Mouse (Mus musculus) heart, adult 11 months (tissue): ENCODE results near the gene P2rx2.
A peak's percentile ranks its signal among the peaks of the same experiment; 100 is the strongest.

Experiments used
- DNase-seq: peaks from one replicate; pipeline ENCODE4 v3.0.0; 2022

P2rx2 gene

DNA sequence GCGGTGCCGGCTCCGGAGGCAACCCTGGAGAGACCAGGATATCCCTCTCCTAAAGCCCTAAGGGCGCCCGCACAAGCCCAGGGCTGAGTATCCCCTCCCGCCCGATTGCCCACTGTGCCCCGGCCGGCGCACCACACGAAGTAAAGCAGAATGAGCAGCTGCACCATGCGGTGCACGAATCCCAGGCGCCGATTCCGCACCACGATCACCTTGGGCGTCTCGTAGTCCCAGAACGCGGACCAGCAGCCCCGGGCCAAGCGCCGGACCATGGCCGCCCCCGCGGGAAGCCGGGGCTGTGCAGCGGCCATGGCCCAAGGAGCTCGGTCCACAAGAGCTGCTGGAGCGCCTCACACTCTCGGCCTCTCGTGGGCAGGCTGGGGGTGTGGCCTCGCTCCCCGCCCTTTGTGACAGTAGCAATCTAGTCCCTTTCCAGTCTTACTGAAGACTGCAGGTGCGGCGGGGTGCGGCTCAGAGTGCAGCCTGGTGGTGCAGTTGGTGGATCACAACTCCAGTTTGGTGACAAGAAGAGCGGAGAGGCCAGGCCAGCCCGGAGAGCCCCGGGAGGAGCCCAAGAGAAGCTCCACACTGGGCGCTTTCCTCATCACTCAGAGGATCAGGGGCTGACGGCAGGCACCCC lies at the start of gene P2rx2:
TSS of gene P2rx2 (minus strand) at position 565 of the 637 bp plus-strand sequence.
- DNase-seq = no peak

DNA sequence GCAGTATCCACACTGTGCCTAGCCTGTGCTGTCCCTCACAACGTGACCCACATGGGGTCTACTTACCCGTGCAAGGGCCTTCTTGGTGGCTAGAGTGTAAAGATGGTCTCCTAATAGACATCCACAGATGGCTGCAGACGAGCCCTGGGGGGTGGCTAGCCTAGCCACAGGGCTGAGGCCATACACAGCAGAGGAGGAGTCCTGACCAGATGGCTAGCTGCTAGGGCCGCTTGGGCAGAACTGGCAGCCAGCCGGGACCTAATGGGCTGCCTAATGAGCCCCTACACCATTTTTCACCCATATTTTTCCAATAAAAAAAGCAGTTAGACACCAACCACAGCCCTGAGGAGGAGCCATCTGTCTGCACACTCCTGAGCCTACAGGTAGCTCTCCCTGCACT lies 49.7 kb upstream of the P2rx2 start:
- no peak for DNase-seq

DNA sequence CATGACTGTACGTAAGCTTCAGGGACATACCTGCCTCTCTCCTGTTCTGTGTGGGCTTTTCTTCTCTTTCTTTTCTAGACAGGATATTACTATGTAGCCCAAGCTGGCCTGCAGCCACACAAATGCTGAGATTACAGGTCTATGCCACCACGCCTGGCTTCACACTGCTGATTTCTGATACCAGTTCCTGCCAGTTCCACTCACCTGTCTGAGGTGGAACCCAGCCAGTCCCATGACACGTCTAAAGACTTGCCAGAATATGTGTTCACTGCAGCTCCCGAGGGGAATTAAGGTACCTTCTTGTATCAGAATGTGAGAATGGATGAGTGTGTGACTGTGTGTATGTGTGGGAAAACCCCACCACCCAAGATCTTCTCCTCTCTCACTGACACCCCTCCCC lies 47.6 kb upstream of the P2rx2 start:
- DNase-seq = no peak

DNA sequence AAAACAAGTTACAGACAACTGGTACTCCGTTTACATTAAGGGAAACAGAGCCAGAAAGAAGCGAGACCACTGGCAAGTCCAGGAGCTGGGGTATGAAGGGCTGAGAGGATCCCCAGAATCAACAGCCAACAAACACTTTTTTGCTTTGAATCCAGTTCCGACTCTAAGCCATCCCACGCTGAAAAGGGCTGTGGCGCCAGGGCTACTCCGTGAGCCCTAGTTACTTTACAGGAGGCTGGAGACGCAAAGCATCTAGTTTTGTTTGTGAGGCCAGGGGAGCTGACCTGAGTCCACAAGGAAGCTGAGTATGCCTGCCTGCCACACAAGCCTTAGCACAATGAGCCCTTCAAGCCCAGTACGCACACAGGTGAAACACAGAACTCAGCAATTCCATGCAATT lies 44.3 kb upstream of the P2rx2 start:
- DNase-seq = no peak

DNA sequence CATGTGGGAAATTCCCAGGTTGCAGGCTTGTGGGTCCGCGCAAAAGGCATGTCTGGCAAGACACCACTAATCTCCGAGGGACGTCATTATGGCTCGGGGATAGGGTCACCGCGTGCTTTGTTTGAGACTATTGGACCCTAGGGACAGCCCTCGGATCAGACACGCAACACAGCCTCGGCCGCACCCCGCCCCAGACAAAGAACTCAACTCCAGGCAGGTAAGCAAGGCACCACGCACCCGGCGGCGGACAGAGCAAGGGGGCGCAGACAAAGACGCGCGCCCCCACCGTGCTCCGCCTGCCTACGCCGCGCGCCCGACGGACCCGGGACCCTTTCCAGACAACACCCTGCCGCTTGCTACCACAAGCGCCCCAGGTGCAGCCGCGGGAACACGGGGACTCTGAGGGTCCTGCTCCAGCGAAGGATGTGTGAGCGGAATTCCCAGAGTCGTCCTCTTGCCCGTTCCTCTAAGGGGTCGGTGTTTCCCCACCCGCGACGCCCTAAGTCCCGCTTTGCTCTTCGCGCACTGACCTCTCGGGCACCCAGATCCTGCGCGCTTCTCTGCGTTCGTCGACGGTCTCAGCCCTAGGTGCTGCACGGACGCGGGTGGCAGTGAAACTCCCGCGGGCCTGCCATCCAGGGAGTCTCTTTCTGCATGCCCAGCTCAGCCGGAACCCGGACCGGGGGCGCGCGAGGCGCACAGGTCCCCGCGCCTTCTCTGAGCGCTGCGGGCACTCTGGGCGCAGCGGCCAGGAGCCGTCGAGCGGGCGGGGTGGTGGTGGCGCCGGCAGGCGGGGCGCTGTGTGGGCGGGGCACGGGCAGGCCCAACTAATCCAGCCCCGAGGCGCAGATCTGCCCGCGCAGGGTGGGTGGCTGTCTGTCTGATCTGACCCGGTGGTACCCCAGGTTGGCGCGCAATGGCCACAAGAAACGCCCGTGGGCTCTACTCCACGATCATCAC lies 43.6 kb upstream of the P2rx2 start:
- DNase-seq = peak; percentile 97

DNA sequence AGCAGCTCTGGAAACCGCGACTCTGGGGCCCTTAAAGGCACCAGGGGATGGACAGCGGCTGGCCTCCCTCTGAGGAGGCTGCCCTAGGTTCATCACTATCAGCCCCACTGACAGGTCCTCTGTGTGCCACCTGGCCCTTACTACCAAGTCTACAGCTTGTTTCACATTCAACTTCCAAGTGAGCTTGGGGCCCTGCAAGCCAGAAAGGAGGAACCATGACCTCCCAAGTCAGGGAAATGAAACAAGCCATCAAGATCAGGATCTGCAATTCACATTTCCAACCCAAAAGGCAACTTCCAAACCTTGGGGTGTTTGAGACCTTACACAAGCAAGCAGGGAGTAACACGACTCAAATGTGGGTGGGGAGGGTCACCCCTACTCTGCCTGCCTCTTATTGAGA lies 42.3 kb upstream of the P2rx2 start:
- DNase-seq = no peak

DNA sequence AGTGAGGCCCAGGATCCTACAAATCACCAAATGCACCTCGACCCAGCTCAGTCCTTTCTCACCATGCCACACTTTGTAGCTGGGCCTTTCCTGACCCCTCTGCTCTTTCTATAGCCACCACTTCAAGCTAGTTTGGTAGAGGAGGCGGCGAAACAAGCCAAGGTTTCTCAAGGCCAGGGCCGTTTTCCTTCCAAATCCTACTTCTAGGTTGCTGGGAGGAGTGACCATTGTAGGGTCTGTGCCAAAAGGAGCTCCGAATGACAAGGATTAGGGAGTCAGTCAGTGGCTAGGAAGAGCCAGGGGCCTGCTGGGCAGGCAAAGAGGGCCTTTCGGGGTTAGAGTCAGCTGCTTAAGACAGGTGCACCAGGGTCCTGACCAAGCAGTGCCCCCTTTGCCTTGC lies 41.5 kb upstream of the P2rx2 start:
- no peak for DNase-seq

DNA sequence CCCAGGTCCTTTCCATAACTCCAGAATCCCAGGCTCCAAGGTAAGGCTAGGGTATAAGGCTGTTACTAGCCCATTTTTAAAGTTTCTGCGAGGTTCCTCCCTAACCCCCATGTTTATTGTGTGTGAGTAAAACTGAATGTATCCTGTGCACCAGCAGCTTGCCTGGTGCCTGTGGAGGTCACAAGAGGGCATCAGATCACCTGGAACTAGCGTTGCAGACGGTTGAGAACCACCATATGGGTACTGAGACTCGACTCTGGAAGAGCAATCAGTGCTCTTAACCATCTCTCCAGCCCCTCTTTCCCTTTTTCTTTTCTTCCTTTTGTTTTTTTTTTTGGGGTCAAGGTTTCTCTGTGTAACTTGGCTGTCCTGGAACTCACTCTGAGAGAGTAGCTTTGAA lies 36.8 kb upstream of the P2rx2 start:
- no peak for DNase-seq

DNA sequence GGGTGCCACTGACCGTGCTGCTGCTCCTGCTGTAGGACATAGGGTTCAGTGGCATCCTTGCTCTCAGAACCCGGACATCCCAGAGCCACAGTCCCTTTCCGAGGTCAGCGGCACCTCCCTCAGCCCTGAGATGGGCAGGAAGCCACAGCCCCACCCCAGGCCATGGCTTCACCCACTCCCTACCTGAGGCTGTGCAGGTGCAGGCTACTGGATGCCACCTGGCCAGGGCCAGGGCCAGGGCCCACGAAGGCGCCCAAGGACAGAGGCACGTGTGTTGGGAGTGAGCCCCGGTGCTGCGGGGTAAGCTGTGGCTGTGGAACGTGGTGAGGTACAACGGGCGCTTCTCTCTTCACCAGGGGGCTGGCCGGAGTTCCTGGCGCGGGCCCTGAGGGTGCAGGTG lies 36.1 kb upstream of the P2rx2 start:
- DNase-seq = peak; percentile 90

DNA sequence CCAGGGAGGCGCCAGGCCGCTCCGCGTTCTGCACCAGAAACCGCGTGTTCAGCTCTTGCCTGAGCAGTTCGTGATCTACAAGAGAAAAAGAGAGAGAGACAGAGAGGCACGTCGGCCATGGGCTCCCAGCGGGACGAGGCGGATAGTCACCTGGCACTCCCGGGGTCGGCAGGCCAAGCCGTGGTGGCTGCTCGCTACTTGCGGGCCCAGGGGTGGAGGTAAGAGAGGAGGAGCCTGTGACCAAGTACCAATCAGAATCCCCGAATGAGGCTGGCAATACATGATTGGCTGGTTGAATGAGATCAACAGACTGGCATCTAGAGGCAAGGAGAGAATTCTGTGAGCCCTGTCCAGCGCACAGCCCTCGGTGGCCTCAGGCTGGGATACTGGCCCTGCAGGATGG lies 35.2 kb upstream of the P2rx2 start:
- peak; percentile 90 for DNase-seq

DNA sequence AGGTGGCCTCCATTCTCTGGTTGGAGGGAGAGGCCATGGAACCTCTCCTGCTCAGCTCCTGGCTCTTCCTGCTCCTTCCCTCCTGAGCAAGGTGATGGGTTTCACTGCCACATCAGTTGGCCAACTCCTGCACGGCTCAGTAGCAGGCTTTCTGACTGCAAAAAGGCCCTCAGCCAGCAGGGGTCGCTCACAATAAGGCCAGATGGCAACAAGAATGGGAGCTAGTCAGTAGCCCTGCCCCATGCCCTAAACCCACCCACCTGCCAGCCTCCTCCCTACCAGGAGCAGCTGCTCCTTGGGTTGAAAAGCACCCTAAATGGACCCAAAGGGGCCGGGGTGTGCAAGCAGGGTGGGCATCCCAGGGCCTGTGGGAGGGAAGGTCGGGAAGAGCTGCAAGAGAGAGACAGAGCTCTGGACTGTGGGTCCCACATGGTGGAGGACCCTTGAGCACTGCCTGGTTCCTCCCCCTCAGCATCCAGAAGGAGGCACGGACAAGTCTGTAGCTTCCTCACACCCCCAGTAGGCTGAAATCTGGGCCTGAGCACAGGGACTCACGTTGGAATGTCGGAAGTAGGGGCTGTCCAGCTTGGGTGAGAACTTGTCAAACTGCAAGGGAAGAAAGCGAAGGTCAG lies 33.9 kb upstream of the P2rx2 start:
- peak; percentile 94 for DNase-seq

DNA sequence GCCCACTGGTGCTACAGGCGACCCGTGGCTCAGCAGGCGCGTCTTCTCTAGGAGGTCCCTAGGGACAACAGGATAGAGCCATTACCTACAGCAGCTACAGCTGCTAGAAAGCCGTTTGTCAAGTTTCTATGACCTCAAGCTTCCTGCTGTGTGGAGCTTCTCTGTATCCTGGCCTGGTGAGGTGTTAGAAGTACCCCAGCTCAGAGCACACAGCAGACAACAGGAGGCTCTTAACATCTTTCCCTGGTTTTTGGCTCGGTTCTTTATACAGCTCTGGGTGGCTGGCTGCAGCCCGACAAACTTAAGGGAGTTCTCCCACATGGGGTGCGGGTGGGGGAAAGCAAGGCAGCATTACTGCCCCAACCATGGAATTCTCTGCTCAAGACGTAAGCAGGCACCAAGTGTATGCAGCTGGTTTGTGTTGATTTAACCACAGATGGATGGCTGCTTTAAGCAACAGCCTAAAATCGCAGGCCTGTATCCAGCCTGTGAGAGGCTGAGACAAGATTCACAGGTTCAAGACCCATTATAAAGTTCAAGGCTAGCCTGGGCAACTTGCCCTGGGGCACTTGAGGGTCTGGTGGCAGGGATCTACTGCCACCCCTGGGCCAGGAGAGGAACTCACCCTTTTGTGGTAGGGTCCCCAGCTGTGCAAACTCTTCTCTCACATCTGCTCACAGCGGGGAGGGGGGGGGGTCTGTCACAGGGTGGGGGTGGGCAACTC lies 21.0 kb upstream of the P2rx2 start:
- no peak for DNase-seq

DNA sequence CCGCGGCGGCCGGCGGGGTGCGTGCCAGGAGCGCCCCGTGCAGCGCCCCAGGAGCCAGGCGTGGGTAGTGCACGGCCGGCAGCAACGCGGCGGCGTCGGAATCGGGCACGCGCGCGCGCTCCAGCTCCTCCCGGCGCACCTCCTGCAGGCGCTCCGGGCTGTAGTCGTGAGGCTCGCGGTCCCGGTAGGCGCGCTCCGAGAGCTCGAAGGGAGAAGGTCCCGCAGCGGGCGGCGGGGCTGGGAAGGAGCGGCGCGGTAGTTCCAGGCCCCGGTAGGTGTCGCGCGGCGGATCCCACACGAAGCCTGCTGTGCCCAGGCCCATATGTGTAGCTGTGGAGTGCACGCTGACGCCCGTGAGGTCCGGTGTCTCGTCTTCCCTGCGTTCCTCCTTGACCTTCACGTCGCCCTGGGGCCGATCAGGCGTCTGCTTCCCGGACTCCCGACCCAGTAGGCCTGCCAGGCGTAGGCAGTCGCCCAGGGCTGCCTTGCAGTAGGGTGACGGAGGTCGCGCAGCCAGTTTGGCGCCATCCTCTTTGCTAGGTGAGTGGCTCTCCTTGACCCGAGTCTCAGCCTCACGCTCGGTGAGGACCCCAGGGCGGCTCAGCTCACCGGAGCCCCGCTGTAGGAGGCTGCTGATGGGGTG lies 20.3 kb upstream of the P2rx2 start:
- DNase-seq = peak; percentile 96

DNA sequence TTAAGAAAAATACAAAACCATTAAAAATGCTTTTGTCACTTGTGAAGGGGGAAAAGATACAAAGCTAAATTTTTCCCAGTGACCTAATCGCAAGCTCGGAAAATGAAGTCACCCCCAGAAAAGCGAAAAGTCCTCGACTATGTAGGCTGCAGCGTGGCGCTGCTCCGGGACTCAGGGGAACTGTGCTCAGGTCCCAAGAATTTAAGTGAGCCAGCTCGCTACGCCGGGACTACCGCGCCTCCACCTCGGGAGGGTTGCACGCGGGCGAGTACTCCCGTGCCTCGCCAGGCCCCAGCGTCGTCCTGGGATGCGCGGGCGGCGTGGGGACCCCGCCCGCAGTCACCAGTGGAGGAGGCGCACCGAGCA lies 19.8 kb upstream of the P2rx2 start:
- DNase-seq = no peak

DNA sequence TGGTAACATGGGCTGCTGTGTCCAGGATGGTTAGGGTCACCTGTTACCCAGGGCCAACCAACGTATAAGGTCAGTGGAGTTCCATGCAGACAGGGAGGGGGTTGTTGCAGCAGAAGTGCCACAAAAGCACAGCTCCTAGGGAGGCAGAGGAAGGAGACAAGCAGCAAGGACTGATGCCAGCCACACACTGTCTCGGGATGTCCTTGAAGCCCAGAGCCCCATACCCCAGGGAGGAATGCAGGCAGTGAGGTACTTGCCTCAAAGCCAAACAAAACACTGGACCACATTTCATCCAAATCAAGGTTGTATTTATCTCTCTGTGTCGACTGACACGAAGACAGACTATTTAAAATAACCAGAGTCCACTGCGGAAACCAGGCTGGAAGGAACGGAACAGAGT lies 18.5 kb upstream of the P2rx2 start:
- peak; percentile 87 for DNase-seq

DNA sequence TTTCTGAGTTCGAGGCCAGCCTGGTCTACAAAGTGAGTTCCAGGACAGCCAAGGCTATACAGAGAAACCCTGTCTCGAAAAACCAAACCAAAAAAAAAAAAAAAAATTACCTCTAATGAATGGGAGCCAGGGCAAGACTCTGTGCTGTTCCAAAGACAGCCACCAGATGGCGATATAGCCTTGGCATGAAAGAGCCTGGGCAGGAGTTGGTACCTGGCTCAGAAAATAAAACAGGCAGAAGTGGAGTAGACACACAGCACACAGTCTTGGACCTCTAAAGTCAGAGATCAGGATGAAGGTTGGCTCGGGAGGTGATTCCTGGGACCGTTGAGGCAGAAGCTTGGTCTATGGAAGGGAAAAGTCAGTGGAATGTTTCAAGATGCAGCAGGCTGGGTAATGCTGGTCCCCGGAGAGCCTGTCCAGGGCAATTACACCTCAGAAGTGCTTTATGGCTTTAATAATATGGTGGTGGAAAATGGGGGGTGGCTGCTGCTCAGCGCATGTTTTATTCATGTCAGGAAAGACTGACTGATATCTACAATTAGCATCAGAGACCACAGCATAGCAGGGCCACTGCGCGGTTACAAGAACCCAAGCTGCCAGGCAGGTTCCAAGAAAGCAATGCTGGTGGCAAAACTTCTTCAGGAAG lies 14.6 kb upstream of the P2rx2 start:
- peak; percentile 93 for DNase-seq

DNA sequence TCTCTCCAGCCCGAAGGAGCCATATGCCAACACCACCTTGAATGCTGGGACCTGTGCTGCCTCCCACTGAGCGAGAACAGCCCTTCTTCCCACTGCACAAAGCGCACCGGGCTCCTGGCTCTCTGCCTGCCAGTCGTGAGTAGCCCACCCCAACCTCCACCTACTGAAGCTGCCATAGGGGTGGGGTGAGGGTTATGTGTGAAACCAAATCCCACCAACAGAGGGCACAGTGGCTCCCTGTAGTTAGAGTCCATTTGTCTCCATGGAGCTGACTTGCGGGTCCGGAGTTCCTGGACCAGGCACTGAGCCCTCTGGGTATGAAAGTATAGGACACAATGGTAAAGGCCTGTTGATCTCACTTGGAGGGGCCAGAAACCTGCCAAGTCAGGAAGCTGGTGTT lies 11.7 kb upstream of the P2rx2 start:
- no peak for DNase-seq

DNA sequence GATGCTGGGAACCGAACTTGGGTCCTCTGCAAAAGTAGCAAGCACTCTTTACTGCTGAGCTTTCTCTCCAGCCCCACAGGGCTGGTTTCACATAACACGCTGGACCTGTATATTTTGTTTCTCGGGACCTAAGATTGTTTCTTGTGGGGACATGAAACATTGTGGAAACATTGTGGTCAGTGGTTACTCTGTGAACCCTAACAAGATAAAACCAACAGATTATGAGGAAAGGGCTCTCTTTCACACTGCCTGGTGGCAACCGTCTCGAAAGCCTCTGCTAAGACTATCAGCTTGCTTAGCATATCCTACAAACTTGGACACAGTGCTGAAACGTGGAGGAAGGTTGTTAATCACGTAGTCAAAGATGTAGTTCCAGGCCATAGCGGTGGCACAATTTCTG lies 4.0 kb upstream of the P2rx2 start:
- DNase-seq = no peak

DNA sequence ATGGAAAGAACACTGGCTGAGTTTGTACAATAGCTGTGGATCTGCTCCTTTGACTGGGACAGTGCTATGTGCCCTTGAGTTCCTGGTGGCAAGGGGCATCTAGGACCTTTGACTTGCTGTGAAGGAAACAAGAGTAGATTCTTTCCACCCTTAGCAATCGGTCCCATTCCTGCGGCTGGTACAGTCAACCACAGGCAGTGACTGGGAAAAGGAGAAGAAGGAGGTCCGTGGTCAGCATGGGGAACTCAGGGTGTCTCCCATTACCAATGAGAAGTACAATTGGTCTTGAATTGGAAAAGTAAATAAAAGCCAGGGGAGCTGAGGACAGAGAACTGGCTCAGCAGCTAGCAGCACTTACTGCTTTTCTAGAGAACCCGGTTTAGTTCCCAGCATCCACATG lies 2.5 kb upstream of the P2rx2 start:
- DNase-seq = no peak

DNA sequence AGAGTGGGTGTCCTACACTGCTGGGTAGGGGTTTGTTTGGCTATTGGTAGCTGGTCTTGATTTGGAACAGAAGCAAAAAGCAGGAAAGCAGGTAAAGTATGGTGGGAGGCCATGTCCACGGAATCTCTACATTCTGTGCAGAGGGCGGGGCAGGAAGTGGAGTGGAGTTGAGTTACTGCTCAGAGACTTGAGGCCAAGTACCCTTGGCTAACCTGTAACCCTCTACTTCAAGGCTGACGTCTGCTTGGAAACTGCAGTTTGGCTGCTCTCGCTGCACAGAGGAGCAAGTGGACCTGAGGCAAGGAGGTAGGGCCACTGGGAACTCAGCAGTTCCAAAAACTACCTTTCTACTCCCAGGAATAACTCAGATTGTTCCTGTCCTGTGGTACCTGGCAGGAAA lies 1.5 kb upstream of the P2rx2 start, which contains the start of gene Lrcol1:
TSS of gene Lrcol1 (plus strand) at position 207 of the 400 bp plus-strand sequence.
- no peak for DNase-seq

DNA sequence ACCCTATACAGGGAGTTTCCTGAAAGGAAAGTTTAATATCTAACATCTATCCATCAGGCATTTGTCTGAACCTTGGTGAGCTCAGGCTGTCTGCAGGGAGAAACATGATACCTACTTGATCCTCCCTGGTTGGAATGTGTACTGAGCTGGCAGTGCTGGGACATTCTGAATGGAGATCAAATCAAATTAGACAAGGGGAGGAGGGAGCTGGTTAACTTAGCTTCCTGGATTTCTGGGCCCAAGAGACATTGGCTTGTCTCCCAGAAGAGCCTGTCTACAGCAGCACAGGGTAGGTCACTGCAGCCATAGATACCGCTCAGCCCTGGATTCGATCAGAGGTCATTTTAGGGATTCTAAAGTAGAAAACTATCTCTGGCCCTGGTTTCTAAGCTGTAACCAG lies 4.2 kb downstream of the P2rx2 start:
- peak; percentile 90 for DNase-seq

DNA sequence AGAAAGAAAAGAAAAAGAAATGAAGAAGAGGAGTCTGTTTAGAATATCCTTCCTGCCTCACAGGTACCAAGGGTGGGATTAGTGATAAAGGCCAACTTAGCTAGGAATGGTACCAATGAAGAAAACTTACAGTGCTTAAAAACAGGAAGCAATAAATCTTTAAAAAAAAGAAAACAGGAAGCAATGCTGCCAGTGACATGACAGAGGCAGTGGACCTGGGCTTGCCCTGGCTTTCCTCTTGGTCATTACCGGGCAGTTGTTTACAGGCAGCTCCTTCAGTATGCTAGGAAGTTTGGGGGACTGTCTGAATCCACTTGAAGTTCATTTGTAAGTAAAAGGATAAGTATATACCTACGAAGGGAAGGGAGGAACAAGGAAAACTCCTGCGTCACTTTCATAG lies 12.5 kb downstream of the P2rx2 start:
- no peak for DNase-seq
